Mouse (Mus musculus): ENCODE measurements around the gene Fgr. TPM values are rescaled to one million over a fixed set of nuclear protein-coding genes. Genes with fewer than 3 reads are reported as not detected.

Fgr gene
- total RNA-seq, 2 experiments from 2014 or later, result 0.57 to 0.69 TPM

GRCm38 (mm10) chr4:132958741-132959678, 14.9 kb upstream of the Fgr start:
- DNase-seq, result peak; percentile 70 to 88

- DNase-seq, result no peak
Observed at GRCm38 (mm10) chr4:132959679-132960045, 14.2 kb upstream of the Fgr start.

- DNase-seq, result no peak
Observed at GRCm38 (mm10) chr4:132960313-132960712, 13.6 kb upstream of the Fgr start.

- peak; percentile 83 to 84 for DNase-seq
Observed at GRCm38 (mm10) chr4:132960864-132961639, 12.8 kb upstream of the Fgr start.

GRCm38 (mm10) chr4:132961866-132962265, 12.0 kb upstream of the Fgr start:
- DNase-seq, result peak in 1 of 2 experiments; percentile 50

- DNase-seq, result no peak
Observed at GRCm38 (mm10) chr4:132962628-132963027, 11.3 kb upstream of the Fgr start.

- DNase-seq, result no peak
Observed at GRCm38 (mm10) chr4:132963436-132963835, 10.5 kb upstream of the Fgr start.

- no peak for DNase-seq
Observed at GRCm38 (mm10) chr4:132964064-132964463, 9.8 kb upstream of the Fgr start.

GRCm38 (mm10) chr4:132964473-132964872, 9.4 kb upstream of the Fgr start:
- DNase-seq, result no peak

GRCm38 (mm10) chr4:132968105-132968938, 5.6 kb upstream of the Fgr start:
- no peak for DNase-seq

- no peak for DNase-seq
Observed at GRCm38 (mm10) chr4:132971601-132972000, 2.3 kb upstream of the Fgr start.

GRCm38 (mm10) chr4:132972101-132972500, 1.8 kb upstream of the Fgr start:
- DNase-seq, result no peak

GRCm38 (mm10) chr4:132972556-132972955, 1.3 kb upstream of the Fgr start:
- no peak for DNase-seq

- DNase-seq, result no peak
Observed at GRCm38 (mm10) chr4:132973186-132973585, 709 bp upstream of the Fgr start.

- peak; percentile 69 to 79 for DNase-seq
Observed at GRCm38 (mm10) chr4:132974904-132975303, 1.0 kb downstream of the Fgr start.

- no peak for DNase-seq
Observed at GRCm38 (mm10) chr4:132975791-132976190, 1.9 kb downstream of the Fgr start.

- peak in 1 of 2 experiments; percentile 32 for DNase-seq
Observed at GRCm38 (mm10) chr4:132976729-132977128, 2.8 kb downstream of the Fgr start.

- no peak for DNase-seq
Observed at GRCm38 (mm10) chr4:132977597-132977996, 3.7 kb downstream of the Fgr start.

GRCm38 (mm10) chr4:132979186-132979585, 5.3 kb downstream of the Fgr start:
- DNase-seq, result no peak

GRCm38 (mm10) chr4:132981621-132982020, 7.7 kb downstream of the Fgr start:
- DNase-seq, result no peak

- DNase-seq, result no peak
Observed at GRCm38 (mm10) chr4:132982999-132983398, 9.1 kb downstream of the Fgr start.
